Mouse (Mus musculus) hindbrain, embryonic 16.5 days (tissue): ENCODE data around the gene Olfr615. TPM values are rescaled to one million over a fixed set of nuclear protein-coding genes. Genes with fewer than 3 reads are reported as not detected.

Experiments used
- ATAC-seq: fragments of 200-750 bp; cut with Nextera tagmentation; 2 replicates; pipeline ENCODE4 v1.8.0; 2017; ENCODE audit warnings: moderate TSS enrichment, moderate library complexity
- H3K27ac ChIP-seq: fragments of 300-500 bp; sonication (generic); 2 replicates; pipeline ENCODE4 v1.5.1; 2014; ENCODE audit warnings: low read depth, mild to moderate bottlenecking, control low read depth, low read length, moderate library complexity
- H3K27me3 ChIP-seq: fragments of 300-500 bp; sonication (generic); replicated peaks from 2 replicates; pipeline ENCODE4 v1.6.1; 2014; ENCODE audit warnings: low read length; ENCODE audit not compliant: control insufficient read depth, insufficient read depth
- H3K36me3 ChIP-seq: fragments of 300-500 bp; sonication (generic); 2 replicates; pipeline ENCODE4 v1.6.1; 2014; ENCODE audit warnings: mild to moderate bottlenecking, low read length, moderate library complexity, mixed read lengths; ENCODE audit not compliant: control insufficient read depth, insufficient read depth
- H3K4me1 ChIP-seq: fragments of 300-500 bp; sonication (generic); 2 replicates; pipeline ENCODE4 v1.6.1; 2014; ENCODE audit warnings: low read depth, low read length; ENCODE audit not compliant: control insufficient read depth, insufficient read depth
- H3K4me2 ChIP-seq: fragments of 300-500 bp; sonication (generic); 2 replicates; pipeline ENCODE4 v1.6.1; 2014; ENCODE audit warnings: mild to moderate bottlenecking, low read length, control low read depth, moderate library complexity
- H3K4me3 ChIP-seq: fragments of 300-500 bp; sonication (generic); 2 replicates; pipeline ENCODE4 v1.5.1; 2014; ENCODE audit warnings: mild to moderate bottlenecking, low read length, control low read depth, moderate library complexity
- H3K9ac ChIP-seq: fragments of 300-500 bp; sonication (generic); 2 replicates; pipeline ENCODE4 v1.6.1; 2014; ENCODE audit warnings: low read depth, mild to moderate bottlenecking, control low read depth, low read length, moderate library complexity
- H3K9me3 ChIP-seq: fragments of 300-500 bp; sonication (generic); 2 replicates; pipeline ENCODE4 v1.6.1; 2014; ENCODE audit warnings: mild to moderate bottlenecking, low read length, moderate library complexity; ENCODE audit not compliant: control insufficient read depth
- WGBS: fragments of 180-500 bp; shearing (Covaris S2); extraction: QIAGEN DNeasy Blood & Tissue Kit; methylation state at CpG from one replicate; pipeline ENCODE4 v1.1.7; 2014; 5-methylcytosine and 5-hydroxymethylcytosine counted together
- microRNA-seq: library from miRNA; unstranded; fragments of <30 nt; microRNA quantifications from one replicate; pipeline ENCODE4, GENCODE M21; 2017
- polyA plus RNA-seq: library from polyadenylated mRNA; unstranded; fragments of >200 nt; fragmentation: Nextera tagmentation; extraction: Ambion mirVana; gene quantifications from 2 replicates; pipeline ENCODE4 v1.2.1, GENCODE M21; 2015

Gene Olfr615
- polyA plus RNA-seq, 1 experiment from 2014 or later: not detected

GRCm38 (mm10) chr7:103607425-103607824 lies 51.5 kb downstream of the Olfr615 start:
- no peak for ATAC-seq
- Histone ChIP-seq H3K27ac (no peak overlapping the region), H3K9me3 (no peaks in the 10 kb centered on the region), H3K4me2 (no peak overlapping the region), H3K27me3 (no peaks in the 10 kb centered on the region), H3K4me1 (no peaks in the 10 kb centered on the region), H3K9ac (no peak overlapping the region), H3K36me3 (no peaks in the 10 kb centered on the region), H3K4me3 (no peak overlapping the region)
- WGBS: 82% methylated on average over 2 of the region's 2 CpGs

GRCm38 (mm10) chr7:103612434-103612833 lies 56.6 kb downstream of the Olfr615 start, which contains the start of gene Olfr620:
Gene Olfr620, minus strand, starts transcription at chr7:103612534.
- Histone ChIP-seq H3K4me3 (no peak within 1 kb of the TSS), H3K4me1 (no peaks in the 10 kb centered on the region), H3K9ac (no peak within 1 kb of the TSS), H3K9me3 (no peaks in the 10 kb centered on the region), H3K4me2 (no peak within 1 kb of the TSS), H3K36me3 (no peaks in the 10 kb centered on the region), H3K27me3 (no peaks in the 10 kb centered on the region), H3K27ac (no peak within 1 kb of the TSS)
- ATAC-seq: no peak
- 80% methylated on average over 2 of the region's 2 CpGs for WGBS

Small RNA genes lying within 50 kb of the gene (microRNA-seq; reads per million reads assigned to microRNA genes)
- not detected for gene Gm26506

Other genes with a start within 250 kb of the Olfr615 start
- gene Olfr597, start 239.8 kb upstream of the Olfr615 start, polyA plus RNA-seq: not detected in 2 replicates
- gene Olfr598, start 232.5 kb upstream of the Olfr615 start, polyA plus RNA-seq: not detected in 2 replicates
- not detected in 2 replicates for gene Olfr599, start 220.2 kb upstream of the Olfr615 start, polyA plus RNA-seq
- gene Olfr600, start 206.4 kb upstream of the Olfr615 start, polyA plus RNA-seq: not detected in 2 replicates
- gene Olfr601, start 193.4 kb upstream of the Olfr615 start, polyA plus RNA-seq: not detected in 2 replicates
- not detected in 2 replicates for gene Olfr603, start 169.9 kb upstream of the Olfr615 start, polyA plus RNA-seq
- not detected in 2 replicates for gene Usp17lc, start 141.0 kb upstream of the Olfr615 start, polyA plus RNA-seq
- gene Olfr605, start 110.6 kb upstream of the Olfr615 start, polyA plus RNA-seq: not detected in 2 replicates
- not detected in 2 replicates for gene Olfr606, start 107.0 kb upstream of the Olfr615 start, polyA plus RNA-seq
- not detected in 2 replicates for gene Olfr607, start 91.9 kb upstream of the Olfr615 start, polyA plus RNA-seq
- gene Olfr608, start 86.2 kb upstream of the Olfr615 start, polyA plus RNA-seq: not detected in 2 replicates
- not detected in 2 replicates for gene Olfr609, start 58.0 kb upstream of the Olfr615 start, polyA plus RNA-seq
- not detected in 2 replicates for gene Olfr610, start 44.0 kb upstream of the Olfr615 start, polyA plus RNA-seq
- gene Olfr611, start 35.2 kb upstream of the Olfr615 start, polyA plus RNA-seq: not detected in 2 replicates
- gene Olfr612, start 13.4 kb upstream of the Olfr615 start, polyA plus RNA-seq: not detected in 2 replicates
- not detected in 2 replicates for gene Olfr613, start 8.0 kb upstream of the Olfr615 start, polyA plus RNA-seq
- gene Olfr616, start 13.1 kb downstream of the Olfr615 start, polyA plus RNA-seq: not detected in 2 replicates
- not detected in 2 replicates for gene Olfr617, start 17.0 kb downstream of the Olfr615 start, polyA plus RNA-seq
- gene Olfr618, start 34.0 kb downstream of the Olfr615 start, polyA plus RNA-seq: 0.16 TPM in 1 of 2 replicates, not detected in the other
- not detected in 2 replicates for gene Olfr619, start 44.5 kb downstream of the Olfr615 start, polyA plus RNA-seq
- gene Olfr620, start 56.5 kb downstream of the Olfr615 start, polyA plus RNA-seq: not detected in 2 replicates
- gene Olfr622, start 86.6 kb downstream of the Olfr615 start, polyA plus RNA-seq: not detected in 2 replicates
- gene Olfr623, start 107.6 kb downstream of the Olfr615 start, polyA plus RNA-seq: not detected in 2 replicates
- gene Olfr624, start 115.1 kb downstream of the Olfr615 start, polyA plus RNA-seq: not detected in 2 replicates
- not detected in 2 replicates for gene Olfr625-ps1, start 126.6 kb downstream of the Olfr615 start, polyA plus RNA-seq
- gene Olfr243, start 158.6 kb downstream of the Olfr615 start, polyA plus RNA-seq: not detected in 2 replicates
- gene Olfr628, start 174.3 kb downstream of the Olfr615 start, polyA plus RNA-seq: not detected in 2 replicates
- gene Olfr629, start 188.9 kb downstream of the Olfr615 start, polyA plus RNA-seq: not detected in 2 replicates
- gene Olfr630, start 201.3 kb downstream of the Olfr615 start, polyA plus RNA-seq: not detected in 2 replicates
- gene Olfr69, start 215.5 kb downstream of the Olfr615 start, polyA plus RNA-seq: not detected in 2 replicates
- not detected in 2 replicates for gene Olfr68, start 223.6 kb downstream of the Olfr615 start, polyA plus RNA-seq
- not detected in 2 replicates for gene Olfr67, start 235.7 kb downstream of the Olfr615 start, polyA plus RNA-seq